Mouse (Mus musculus): ENCODE data around the gene Slc17a1. TPM values are rescaled to one million over a fixed set of nuclear protein-coding genes. Genes with fewer than 3 reads are reported as not detected.

Slc17a1 gene
- total RNA-seq (2021), result not detected

- DNase-seq, result no peak
- intact Hi-C loops (cut with DNase I), result no loop called here
Measured at GRCm38 (mm10) chr13:23867405-23867804, at the start of gene Slc17a1. Gene Slc17a1, plus strand, starts transcription at chr13:23867750.

GRCm38 (mm10) chr13:23820179-23820940 is 47.2 kb upstream of the Slc17a1 start:
- no peak for DNase-seq
- intact Hi-C loops (cut with DNase I), result no loop called here

- intact Hi-C loops (cut with DNase I), result no loop called here
- no peak for DNase-seq
Measured at GRCm38 (mm10) chr13:23822213-23822612, 45.3 kb upstream of the Slc17a1 start.

GRCm38 (mm10) chr13:23826606-23827005 is 40.9 kb upstream of the Slc17a1 start:
- DNase-seq, result no peak
- intact Hi-C loops (cut with DNase I), result no loop called here

GRCm38 (mm10) chr13:23833053-23833452 is 34.5 kb upstream of the Slc17a1 start:
- peak; percentile 6 to 9 for DNase-seq
- intact Hi-C loops (cut with DNase I), result loop anchor here (2.0 kb wide), 1 partner anchor 464 kb away; no protein-coding TSS in a partner anchor

- no peak for DNase-seq
- intact Hi-C loops (cut with DNase I), result loop anchor here (5.0 kb wide), 1 partner anchor 112 kb away; no protein-coding TSS in a partner anchor
Measured at GRCm38 (mm10) chr13:23834836-23835235, 32.7 kb upstream of the Slc17a1 start.

GRCm38 (mm10) chr13:23836630-23837029 is 30.9 kb upstream of the Slc17a1 start:
- intact Hi-C loops (cut with DNase I), result loop anchor here (5.0 kb wide), 1 partner anchor 111 kb away; no protein-coding TSS in a partner anchor
- DNase-seq, result no peak

- intact Hi-C loops (cut with DNase I), result loop anchor here (5.0 kb wide), 1 partner anchor 108 kb away; no protein-coding TSS in a partner anchor
- no peak for DNase-seq
Measured at GRCm38 (mm10) chr13:23839308-23839707, 28.2 kb upstream of the Slc17a1 start, which contains the start of gene Slc17a3. Gene Slc17a3, plus strand, starts transcription at chr13:23839434.

- DNase-seq, result no peak
- intact Hi-C loops (cut with DNase I), result no loop called here
Measured at GRCm38 (mm10) chr13:23845851-23846250, 21.7 kb upstream of the Slc17a1 start.

- DNase-seq, result no peak
- intact Hi-C loops (cut with DNase I), result no loop called here
Measured at GRCm38 (mm10) chr13:23849299-23849698, 18.3 kb upstream of the Slc17a1 start.

GRCm38 (mm10) chr13:23856401-23856800 is 11.1 kb upstream of the Slc17a1 start:
- intact Hi-C loops (cut with DNase I), result no loop called here
- no peak for DNase-seq

GRCm38 (mm10) chr13:23861815-23862214 is 5.7 kb upstream of the Slc17a1 start:
- intact Hi-C loops (cut with DNase I), result no loop called here
- DNase-seq, result no peak

- intact Hi-C loops (cut with DNase I), result no loop called here
- no peak for DNase-seq
Measured at GRCm38 (mm10) chr13:23864711-23865110, 2.8 kb upstream of the Slc17a1 start.

GRCm38 (mm10) chr13:23866086-23866710 is 1.4 kb upstream of the Slc17a1 start:
- intact Hi-C loops (cut with DNase I), result no loop called here
- peak in 1 of 2 experiments; percentile 6 for DNase-seq

GRCm38 (mm10) chr13:23867000-23867399 is 550 bp upstream of the Slc17a1 start:
- DNase-seq, result no peak
- intact Hi-C loops (cut with DNase I), result no loop called here

- DNase-seq, result no peak
- intact Hi-C loops (cut with DNase I), result no loop called here
Measured at GRCm38 (mm10) chr13:23868790-23869533, 1.4 kb downstream of the Slc17a1 start.

GRCm38 (mm10) chr13:23869996-23870395 is 2.4 kb downstream of the Slc17a1 start:
- no peak for DNase-seq
- intact Hi-C loops (cut with DNase I), result no loop called here

- no peak for DNase-seq
- intact Hi-C loops (cut with DNase I), result no loop called here
Measured at GRCm38 (mm10) chr13:23873141-23873540, 5.6 kb downstream of the Slc17a1 start.

GRCm38 (mm10) chr13:23879106-23879505 is 11.6 kb downstream of the Slc17a1 start:
- no peak for DNase-seq
- intact Hi-C loops (cut with DNase I), result no loop called here

- no peak for DNase-seq
- intact Hi-C loops (cut with DNase I), result no loop called here
Measured at GRCm38 (mm10) chr13:23879636-23880035, 12.1 kb downstream of the Slc17a1 start.

- intact Hi-C loops (cut with DNase I), result loop anchor here (5.0 kb wide), 1 partner anchor 93 kb away; no protein-coding TSS in a partner anchor
- no peak for DNase-seq
Measured at GRCm38 (mm10) chr13:23885540-23885939, 18.0 kb downstream of the Slc17a1 start.
